Mouse (Mus musculus) left cerebral cortex, adult 6 months (tissue): ENCODE data around the gene Phf7. TPM values are rescaled to one million over a fixed set of nuclear protein-coding genes. Genes with fewer than 3 reads are reported as not detected.

ENCODE experiments used
- long read RNA-seq, 2 experiments: library from polyadenylated mRNA; unstranded; transcript quantifications; one replicate each; pipeline ENCODE4 v2.0.0; 2019 to 2020
- polyA plus RNA-seq: library from polyadenylated mRNA; unstranded; fragments of <200 nt; fragmentation: Nextera tagmentation; gene quantifications from 2 replicates; pipeline ENCODE4 v1.2.3, GENCODE M21; 2021

Gene Phf7
- polyA plus RNA-seq = 3.6 and 3.7 TPM in 2 replicates
- long read RNA-seq, experiment 1, transcript Phf7-203 (10 exons, 1,971 nt) = minor isoform, 9 of 34 reads
- long read RNA-seq, experiment 1, transcript Phf7-201 (11 exons, 2,084 nt) = major isoform, 10 of 34 reads
- long read RNA-seq, experiment 1, partial matches to known transcripts = 0 of 34 reads
- long read RNA-seq, experiment 1, other reads (novel, unspliced or antisense) = 14 of 34 reads
- long read RNA-seq, experiment 2, partial matches to known transcripts = 3 of 8 reads
- long read RNA-seq, experiment 2, other reads (novel, unspliced or antisense) = 0 of 8 reads

DNA sequence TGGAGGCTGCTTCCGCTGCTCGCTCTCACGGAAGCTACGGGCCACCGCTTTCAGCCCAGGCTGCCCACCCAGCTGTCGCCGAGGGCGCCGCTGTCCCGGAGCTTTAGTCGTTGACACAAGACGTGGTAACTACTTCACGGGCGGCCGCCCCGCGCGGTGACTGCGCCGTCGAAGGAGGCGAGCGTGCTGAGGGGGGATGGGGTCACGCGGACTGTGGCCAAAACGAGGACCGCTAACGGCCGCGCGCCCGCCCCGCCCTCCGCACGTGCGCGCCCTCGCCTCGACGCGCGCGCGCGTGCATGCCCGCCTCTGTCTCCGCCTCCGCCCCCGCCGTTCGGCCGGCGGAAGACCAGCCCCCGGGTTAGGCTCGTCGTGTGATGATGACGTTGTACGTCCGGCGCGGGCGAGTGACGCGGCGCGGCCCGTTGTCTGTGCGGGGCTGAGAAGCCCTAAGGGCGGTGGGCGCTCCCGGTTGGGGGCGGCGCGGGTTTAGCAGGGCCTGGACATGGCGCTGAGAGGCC is at the start of gene Phf7, which contains the start of gene Bap1:
Phf7 (minus strand) TSS at position 234 of the 521 bp plus-strand sequence.
Bap1 (plus strand) TSS at position 367 of the 521 bp plus-strand sequence.

GRCm38 (mm10) chr14:31217666-31218065 is 33.5 kb downstream of the Phf7 start, which contains the start of gene Sema3g:
TSS of gene Sema3g (plus strand) at chr14:31217860.

DNA sequence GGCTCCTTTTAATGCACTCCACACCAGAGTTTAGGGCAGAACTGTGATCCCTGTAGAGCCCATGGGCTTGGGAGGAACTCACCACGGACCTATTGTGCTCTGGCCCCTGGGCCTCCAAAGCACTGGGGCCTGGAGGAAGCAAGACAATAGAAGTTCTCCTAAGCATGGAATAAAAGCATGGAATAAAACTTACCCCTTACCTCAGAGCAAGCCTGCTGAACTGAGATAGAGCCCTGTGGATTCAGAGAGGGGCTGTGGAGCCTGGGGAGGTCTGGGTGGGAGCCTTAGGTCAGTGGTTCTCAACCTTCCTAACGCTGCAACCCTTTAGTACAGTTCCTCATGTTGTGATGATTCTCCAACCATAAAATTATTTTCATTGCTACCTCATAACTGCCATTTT is 34.3 kb downstream of the Phf7 start, which contains the start of gene Nisch:
Nisch (minus strand) TSS at position 101 of the 400 bp plus-strand sequence.

GRCm38 (mm10) chr14:31208084-31208483 is 43.0 kb downstream of the Phf7 start, which contains the start of gene Tnnc1:
TSS of gene Tnnc1 (plus strand) at chr14:31208312.

Other genes starting within 250 kb of the Phf7 start
- gene Glt8d1, start 249.9 kb downstream of the Phf7 start, polyA plus RNA-seq = 16.3 and 21.3 TPM in 2 replicates
- 514 and 571 TPM in 2 replicates for gene Spcs1, start 249.6 kb downstream of the Phf7 start, polyA plus RNA-seq
- gene Pbrm1, start 232.2 kb downstream of the Phf7 start, polyA plus RNA-seq = 8.6 and 18.1 TPM in 2 replicates
- 13.2 and 15.2 TPM in 2 replicates for gene Gnl3, start 232.2 kb downstream of the Phf7 start, polyA plus RNA-seq
- 129 and 147 TPM in 2 replicates for gene Smim4, start 122.4 kb downstream of the Phf7 start, polyA plus RNA-seq
- gene Nt5dc2, start 120.3 kb downstream of the Phf7 start, polyA plus RNA-seq = 5.2 and 7.7 TPM in 2 replicates
- gene Stab1, start 82.7 kb downstream of the Phf7 start, polyA plus RNA-seq = 7.3 and 8.7 TPM in 2 replicates
- gene Tnnc1, start 43.0 kb downstream of the Phf7 start, polyA plus RNA-seq = 65.8 and 69.3 TPM in 2 replicates
- gene Nisch, start 34.4 kb downstream of the Phf7 start, polyA plus RNA-seq = 114 and 135 TPM in 2 replicates
- gene Sema3g, start 33.5 kb downstream of the Phf7 start, polyA plus RNA-seq = 0.05 and 0.06 TPM in 2 replicates
- 78.3 and 83.8 TPM in 2 replicates for gene Bap1, start 133 bp upstream of the Phf7 start, polyA plus RNA-seq
- gene Dnah1, start 72.6 kb upstream of the Phf7 start, polyA plus RNA-seq = 2.8 and 3.2 TPM in 2 replicates
- 14.1 and 16.4 TPM in 2 replicates for gene Capn7, start 85.3 kb upstream of the Phf7 start, polyA plus RNA-seq
- 22.4 and 23.5 TPM in 2 replicates for gene Sh3bp5, start 184.8 kb upstream of the Phf7 start, polyA plus RNA-seq
- gene Eaf1, start 243.1 kb upstream of the Phf7 start, polyA plus RNA-seq = 3.1 and 4.1 TPM in 2 replicates
- gene Mettl6, start 243.7 kb upstream of the Phf7 start, polyA plus RNA-seq = 12.1 and 12.4 TPM in 2 replicates